Mouse (Mus musculus) heart, embryonic 13.5 days (tissue): ENCODE data around the gene Sorbs2. TPM values are rescaled to one million over a fixed set of nuclear protein-coding genes. Genes with fewer than 3 reads are reported as not detected.
A peak's percentile ranks its signal among the peaks of the same experiment; 100 is the strongest.

ENCODE experiments used
- ATAC-seq: fragments of 200-750 bp; cut with Nextera tagmentation; 2 replicates; pipeline ENCODE4 v1.8.0; 2017; ENCODE audit warnings: moderate TSS enrichment; ENCODE audit not compliant: insufficient number of reproducible peaks, low FRiP score, low TSS enrichment; ENCODE audit errors: extremely low read depth
- H3K27ac ChIP-seq: fragments of 300-500 bp; sonication (generic); replicated peaks from 2 replicates; pipeline ENCODE4 v1.5.1; 2015; ENCODE audit warnings: moderate library complexity, mild to moderate bottlenecking, inconsistent platforms
- H3K27me3 ChIP-seq: fragments of 300-500 bp; sonication (generic); replicated peaks from 2 replicates; pipeline ENCODE4 v1.6.1; 2015; ENCODE audit warnings: mild to moderate bottlenecking, inconsistent platforms
- H3K36me3 ChIP-seq: fragments of 300-500 bp; sonication (generic); 2 replicates; pipeline ENCODE4 v1.6.1; 2015; ENCODE audit warnings: mild to moderate bottlenecking, inconsistent platforms
- H3K4me1 ChIP-seq: fragments of 300-500 bp; sonication (generic); 2 replicates; pipeline ENCODE4 v1.6.1; 2015; ENCODE audit warnings: inconsistent platforms
- H3K4me2 ChIP-seq: fragments of 300-500 bp; sonication (generic); 2 replicates; pipeline ENCODE4 v1.6.1; 2015; ENCODE audit warnings: inconsistent platforms, mild to moderate bottlenecking, moderate library complexity
- H3K4me3 ChIP-seq: fragments of 300-500 bp; sonication (generic); 2 replicates; pipeline ENCODE4 v1.5.1; 2015; ENCODE audit warnings: moderate library complexity, mild to moderate bottlenecking, inconsistent platforms
- H3K9ac ChIP-seq: fragments of 300-500 bp; sonication (generic); 2 replicates; pipeline ENCODE4 v1.6.1; 2015; ENCODE audit warnings: inconsistent platforms, mild to moderate bottlenecking, moderate library complexity
- H3K9me3 ChIP-seq: fragments of 300-500 bp; sonication (generic); 2 replicates; pipeline ENCODE4 v1.6.1; 2016; ENCODE audit warnings: inconsistent platforms
- WGBS: fragments of 180-500 bp; shearing (Covaris S2); methylation state at CpG from one replicate; pipeline ENCODE4 v1.1.7; 2015; ENCODE audit warnings: mixed read lengths; 5-methylcytosine and 5-hydroxymethylcytosine counted together
- polyA plus RNA-seq: library from polyadenylated mRNA; unstranded; fragments of >200 nt; fragmentation: Nextera tagmentation; extraction: Ambion mirVana; gene quantifications from 2 replicates; pipeline ENCODE4 v1.2.1, GENCODE M21; 2015

Gene Sorbs2
- polyA plus RNA-seq, 1 experiment from 2014 or later = 334 TPM

DNA sequence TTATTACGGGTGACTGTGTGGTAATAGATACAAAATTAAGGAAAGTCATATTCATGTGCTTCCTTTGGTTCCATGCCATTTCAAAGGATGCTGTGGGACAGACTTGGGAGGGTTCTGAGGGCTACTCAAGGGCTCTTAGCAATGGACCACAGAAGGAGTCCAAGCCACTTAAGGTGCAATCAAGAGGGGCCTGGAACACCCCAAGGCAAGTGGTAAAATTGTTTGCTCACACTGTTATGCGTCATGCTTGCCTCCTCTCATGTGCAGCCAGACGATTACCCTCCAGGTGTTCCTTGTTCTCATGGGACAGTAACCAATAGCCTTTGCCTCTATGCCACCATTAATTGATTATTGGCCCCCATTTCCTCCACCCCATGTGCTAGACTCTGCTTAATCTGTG lies 216.6 kb downstream of the Sorbs2 start:
- Histone ChIP-seq H3K27ac (no peak overlapping the region; the same call in 1 of the 2 replicates), H3K27me3 (no peaks in the 10 kb centered on the region), H3K9me3 (no peaks in the 10 kb centered on the region), H3K4me2 (no peak overlapping the region), H3K4me1 (peaks cover 29% of the 10 kb centered on the region), H3K9ac (no peak overlapping the region), H3K4me3 (no peak overlapping the region), H3K36me3 (peaks cover 27% of the 10 kb centered on the region)
- WGBS = 86% methylated on average over 3 of the region's 3 CpGs
- ATAC-seq = no peak

- Histone ChIP-seq H3K4me2 (no peak overlapping the region), H3K4me3 (no peak overlapping the region), H3K9me3 (no peaks in the 10 kb centered on the region), H3K27me3 (no peaks in the 10 kb centered on the region), H3K9ac (no peak overlapping the region), H3K27ac (no peak overlapping the region), H3K36me3 (peaks cover 17% of the 10 kb centered on the region), H3K4me1 (peaks cover 18% of the 10 kb centered on the region)
- WGBS = 73% methylated on average over 5 of the region's 5 CpGs
- no peak for ATAC-seq
These were observed 217.7 kb downstream of the Sorbs2 start for GRCm38 (mm10) chr8:45725321-45725720.

- Histone ChIP-seq H3K4me1 (peaks cover 46% of the 10 kb centered on the region), H3K9me3 (no peaks in the 10 kb centered on the region), H3K9ac (no peak overlapping the region), H3K4me3 (no peak overlapping the region), H3K36me3 (peaks cover 11% of the 10 kb centered on the region; the same call in 1 of the 2 replicates), H3K27me3 (no peaks in the 10 kb centered on the region), H3K4me2 (no peak overlapping the region), H3K27ac (no peak overlapping the region)
- WGBS = 74% methylated on average over 7 of the region's 7 CpGs
- no peak for ATAC-seq
These were observed 222.3 kb downstream of the Sorbs2 start for GRCm38 (mm10) chr8:45729850-45730382.

- no peaks in the 10 kb centered on the region for H3K9me3 ChIP-seq
- WGBS = 59% methylated on average over 5 of the region's 5 CpGs
- H3K27ac ChIP-seq = no peak overlapping the region
- no peak overlapping the region for H3K4me3 ChIP-seq
- no peak overlapping the region for H3K9ac ChIP-seq
- peaks cover 41% of the 10 kb centered on the region for H3K4me1 ChIP-seq
- no peak for ATAC-seq
- no peak overlapping the region for H3K4me2 ChIP-seq
- H3K36me3 ChIP-seq = peaks cover 11% of the 10 kb centered on the region; the same call in 1 of the 2 replicates
- H3K27me3 ChIP-seq = no peaks in the 10 kb centered on the region
These were observed 223.2 kb downstream of the Sorbs2 start for GRCm38 (mm10) chr8:45730795-45731194.

GRCm38 (mm10) chr8:45734071-45734470 lies 226.5 kb downstream of the Sorbs2 start:
- no peaks in the 10 kb centered on the region for H3K27me3 ChIP-seq
- no peak overlapping the region for H3K4me3 ChIP-seq
- H3K27ac ChIP-seq = peak overlapping the region; percentile 34
- ATAC-seq = no peak
- H3K9me3 ChIP-seq = no peaks in the 10 kb centered on the region
- H3K4me1 ChIP-seq = peaks cover 49% of the 10 kb centered on the region
- H3K9ac ChIP-seq = no peak overlapping the region
- peaks cover 26% of the 10 kb centered on the region for H3K36me3 ChIP-seq
- WGBS = 44% methylated on average over 8 of the region's 8 CpGs
- no peak overlapping the region for H3K4me2 ChIP-seq

GRCm38 (mm10) chr8:45737266-45737665 lies 229.7 kb downstream of the Sorbs2 start:
- Histone ChIP-seq H3K36me3 (peaks cover 28% of the 10 kb centered on the region), H3K27ac (0 out of 2 replicates have a peak overlapping the region, but pooled peaks have one; percentile 24), H3K27me3 (no peaks in the 10 kb centered on the region), H3K9me3 (no peaks in the 10 kb centered on the region), H3K9ac (no peak overlapping the region), H3K4me2 (no peak overlapping the region), H3K4me1 (peaks cover 50% of the 10 kb centered on the region), H3K4me3 (no peak overlapping the region)
- no peak for ATAC-seq
- 66% methylated on average over 2 of the region's 2 CpGs for whole genome bisulfite sequencing

DNA sequence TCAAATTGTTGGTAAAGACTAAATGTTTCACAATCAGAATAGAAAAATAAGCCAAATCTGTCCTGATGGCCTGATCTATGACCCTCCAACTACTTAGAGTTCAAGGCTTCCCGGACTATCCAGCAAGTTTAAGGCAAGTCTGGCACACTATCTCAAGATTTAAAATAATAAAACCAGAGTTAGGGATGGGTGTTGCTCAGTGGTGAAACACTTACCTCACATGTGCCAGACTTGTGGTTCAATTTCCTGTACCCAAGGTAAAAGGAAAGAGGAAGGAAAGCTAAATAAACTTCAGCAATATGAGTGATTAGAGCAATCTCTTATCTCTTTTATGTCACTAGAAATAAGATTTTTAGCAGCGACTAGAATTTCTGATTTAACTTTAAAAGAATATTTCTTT lies 235.7 kb downstream of the Sorbs2 start:
- ATAC-seq = no peak
- Histone ChIP-seq H3K36me3 (peaks cover 50% of the 10 kb centered on the region), H3K4me2 (no peak overlapping the region), H3K27ac (no peak overlapping the region), H3K9ac (no peak overlapping the region), H3K4me3 (no peak overlapping the region), H3K27me3 (no peaks in the 10 kb centered on the region), H3K9me3 (no peaks in the 10 kb centered on the region), H3K4me1 (peaks cover 24% of the 10 kb centered on the region)
- WGBS = 63% methylated on average over 2 of the region's 2 CpGs

- ATAC-seq = no peak
- Histone ChIP-seq H3K4me1 (peaks cover 23% of the 10 kb centered on the region), H3K36me3 (peaks cover 52% of the 10 kb centered on the region), H3K4me2 (no peak overlapping the region), H3K27ac (no peak overlapping the region), H3K27me3 (no peaks in the 10 kb centered on the region), H3K9ac (no peak overlapping the region), H3K9me3 (no peaks in the 10 kb centered on the region), H3K4me3 (no peak overlapping the region)
These were observed 236.2 kb downstream of the Sorbs2 start for GRCm38 (mm10) chr8:45743739-45744138.

DNA sequence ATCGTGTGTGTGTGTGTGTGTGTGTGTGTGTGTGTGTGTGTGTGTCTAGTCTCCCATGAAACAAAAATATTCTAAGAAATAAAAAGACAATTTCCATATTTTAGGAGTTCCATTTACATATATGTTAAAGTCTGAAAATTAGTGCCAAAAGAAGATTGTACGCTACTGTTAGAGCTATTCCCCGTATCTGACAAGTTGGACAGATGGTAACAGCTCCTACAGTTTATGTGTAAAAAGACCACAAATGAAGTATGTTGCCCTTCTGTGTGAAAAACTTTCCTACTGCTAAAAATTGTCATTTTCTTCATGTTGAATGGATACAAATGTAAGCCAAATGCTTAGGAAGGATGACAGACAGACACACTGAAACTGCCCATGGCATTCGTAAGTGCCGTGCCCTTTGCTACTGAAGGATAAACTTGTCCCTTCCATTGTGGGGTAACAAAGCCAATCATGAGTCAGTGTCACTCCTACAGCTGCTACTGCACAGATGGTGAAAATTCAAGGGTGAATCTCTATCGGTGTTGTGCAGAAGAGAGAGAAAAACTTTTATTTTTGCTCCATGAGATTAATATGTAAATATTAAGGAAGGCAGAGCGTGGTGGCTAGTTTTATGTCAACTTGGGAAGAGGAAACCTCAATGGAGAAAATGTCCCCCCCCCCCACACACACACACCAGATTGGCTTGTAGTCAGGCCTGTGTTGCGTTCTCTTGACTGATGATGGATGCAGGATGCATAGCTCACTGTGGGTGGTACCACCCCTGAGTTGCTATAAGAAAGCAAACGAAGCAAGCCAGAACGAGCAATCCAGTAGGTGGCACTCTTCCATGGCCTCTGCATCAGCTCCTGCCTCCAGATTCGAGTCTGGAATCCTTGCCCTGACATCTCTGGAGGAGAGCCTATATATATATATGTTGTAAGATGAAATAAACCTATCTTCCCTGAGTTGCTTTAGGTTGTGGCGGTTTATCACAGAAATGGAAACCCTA lies 244.2 kb downstream of the Sorbs2 start:
- Histone ChIP-seq H3K9ac (no peak overlapping the region), H3K4me3 (no peak overlapping the region), H3K27me3 (no peaks in the 10 kb centered on the region), H3K4me2 (no peak overlapping the region), H3K9me3 (no peaks in the 10 kb centered on the region), H3K27ac (no peak overlapping the region), H3K4me1 (peaks cover 6% of the 10 kb centered on the region; the same call in 1 of the 2 replicates), H3K36me3 (peaks cover 78% of the 10 kb centered on the region)
- no peak for ATAC-seq
- 62% methylated on average over 12 of the region's 12 CpGs for WGBS

- H3K36me3 ChIP-seq = peaks cover 76% of the 10 kb centered on the region
- no peak overlapping the region for H3K4me3 ChIP-seq
- no peaks in the 10 kb centered on the region for H3K9me3 ChIP-seq
- no peak for ATAC-seq
- 91% methylated on average over 9 of the region's 9 CpGs for WGBS
- H3K27me3 ChIP-seq = no peaks in the 10 kb centered on the region
- no peak overlapping the region for H3K4me2 ChIP-seq
- H3K4me1 ChIP-seq = peaks cover 6% of the 10 kb centered on the region; the same call in 1 of the 2 replicates
- H3K27ac ChIP-seq = no peak overlapping the region
- H3K9ac ChIP-seq = no peak overlapping the region
These were observed 247.9 kb downstream of the Sorbs2 start for GRCm38 (mm10) chr8:45755482-45755881.

DNA sequence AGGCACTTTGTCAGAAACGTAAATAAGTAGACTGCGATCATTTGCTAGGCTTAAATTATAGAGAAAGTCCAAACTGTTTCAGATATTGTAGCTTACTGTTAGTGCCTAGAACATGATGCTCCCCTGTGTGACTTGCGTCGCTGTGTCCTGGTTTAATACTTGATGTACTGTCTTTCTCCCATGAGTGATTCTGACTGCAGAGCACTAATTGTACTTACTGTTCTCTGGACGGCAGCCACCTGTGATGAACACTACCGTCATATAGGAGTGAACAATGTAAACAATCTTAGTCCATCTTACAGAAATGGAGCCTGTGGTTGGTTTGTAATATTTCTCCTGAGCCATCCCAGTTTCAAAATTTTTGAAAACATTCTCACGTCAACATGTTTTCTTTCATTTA lies 248.4 kb downstream of the Sorbs2 start:
- no peak overlapping the region for H3K27ac ChIP-seq
- ATAC-seq = no peak
- WGBS = 86% methylated on average over 7 of the region's 7 CpGs
- no peak overlapping the region for H3K4me3 ChIP-seq
- peaks cover 6% of the 10 kb centered on the region; the same call in 1 of the 2 replicates for H3K4me1 ChIP-seq
- no peaks in the 10 kb centered on the region for H3K27me3 ChIP-seq
- H3K4me2 ChIP-seq = no peak overlapping the region
- no peak overlapping the region for H3K9ac ChIP-seq
- peaks cover 81% of the 10 kb centered on the region for H3K36me3 ChIP-seq
- no peaks in the 10 kb centered on the region for H3K9me3 ChIP-seq
